Mouse (Mus musculus) splenic B cell, adult 2 months (primary cell): ENCODE results near the gene Gm42957.

Experiments used
- DNase-seq: peaks from one replicate; pipeline ENCODE4 v3.0.0-alpha.2; 2011; ENCODE audit warnings: low read depth, low spot score
- H3K27me3 ChIP-seq: 2 replicates; pipeline ENCODE4 v1.6.1; 2012; ENCODE audit warnings: mild to moderate bottlenecking, low read length, moderate library complexity, mixed read lengths; ENCODE audit not compliant: control insufficient read depth, poor library complexity, insufficient read depth, severe bottlenecking
- H3K36me3 ChIP-seq: 2 replicates; pipeline ENCODE4 v1.6.1; 2012; ENCODE audit warnings: mild to moderate bottlenecking, low read length, moderate library complexity, mixed read lengths; ENCODE audit not compliant: control insufficient read depth, poor library complexity, insufficient read depth, severe bottlenecking

The Gm42957 gene

GRCm38 (mm10) chr3:96698993-96699690, 63.9 kb downstream of the Gm42957 start:
- no peaks in the 10 kb centered on the region for H3K27me3 ChIP-seq
- no peak for DNase-seq
- no peaks in the 10 kb centered on the region for H3K36me3 ChIP-seq

- Histone ChIP-seq H3K27me3 (no peaks in the 10 kb centered on the region), H3K36me3 (no peaks in the 10 kb centered on the region)
- DNase-seq, result peak; percentile 59
Observed at GRCm38 (mm10) chr3:96700376-96700775, 65.1 kb downstream of the Gm42957 start.

GRCm38 (mm10) chr3:96701003-96701402, 65.7 kb downstream of the Gm42957 start:
- DNase-seq, result no peak
- Histone ChIP-seq H3K27me3 (no peaks in the 10 kb centered on the region), H3K36me3 (no peaks in the 10 kb centered on the region; the same call in 1 of the 2 replicates)
